Mouse (Mus musculus) heart, adult 8-10 months (tissue): ENCODE results near the gene Phlda3. TPM values are rescaled to one million over a fixed set of nuclear protein-coding genes. Genes with fewer than 3 reads are reported as not detected.

Experiments
- DNase-seq: peaks from one replicate; pipeline ENCODE4 v3.0.0; 2022; ENCODE audit warnings: low spot score
- total RNA-seq, 4 experiments: library from RNA; stranded (reverse); gene quantifications; 2 replicates each; pipeline ENCODE4 v1.2.4; 2022

Gene Phlda3
- total RNA-seq, 4 experiments from 2014 or later = 7.2 to 12.7 (median 8.4) TPM

DNA sequence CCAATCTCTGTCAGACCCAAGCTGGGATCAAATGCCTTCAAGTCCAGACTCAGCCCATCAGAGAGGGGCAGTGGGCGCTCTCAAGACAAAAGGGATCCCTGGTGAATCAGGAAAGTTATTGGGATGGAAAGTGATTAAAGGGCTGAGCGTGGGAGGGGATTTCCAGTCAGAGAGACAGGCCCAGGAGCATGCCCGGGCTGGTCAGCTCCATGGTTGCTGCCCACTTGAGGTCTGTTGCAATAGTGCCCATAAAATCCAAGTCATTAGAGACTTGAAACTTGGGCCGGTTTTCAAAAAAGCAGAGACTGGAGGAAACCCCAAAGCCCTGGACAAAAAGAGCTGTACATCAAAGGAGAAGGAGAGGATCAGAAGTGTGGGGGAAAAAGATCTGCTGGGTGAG is 6.2 kb upstream of the Phlda3 start:
- DNase-seq = no peak

GRCm38 (mm10) chr1:135760216-135760615 is 5.7 kb upstream of the Phlda3 start:
- no peak for DNase-seq

DNA sequence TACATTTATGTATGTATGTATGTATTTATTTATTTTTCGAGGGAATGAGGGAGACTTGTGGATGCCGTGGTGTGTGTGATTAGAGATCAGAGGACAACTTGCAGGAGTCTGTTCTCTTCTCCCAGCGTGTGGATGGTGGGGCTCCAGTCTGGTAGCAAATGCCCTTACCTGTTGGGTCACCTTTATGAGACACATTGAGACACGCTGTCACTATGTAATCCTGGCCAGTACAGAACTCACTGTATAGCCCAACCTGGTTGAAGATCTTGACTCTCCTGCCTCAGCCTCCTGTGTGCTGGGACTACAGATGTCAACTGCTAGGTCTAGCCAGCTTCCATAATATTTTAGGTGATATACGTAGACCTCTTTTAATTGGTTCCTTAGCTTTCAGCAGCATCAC is 4.2 kb upstream of the Phlda3 start:
- DNase-seq = no peak

DNA sequence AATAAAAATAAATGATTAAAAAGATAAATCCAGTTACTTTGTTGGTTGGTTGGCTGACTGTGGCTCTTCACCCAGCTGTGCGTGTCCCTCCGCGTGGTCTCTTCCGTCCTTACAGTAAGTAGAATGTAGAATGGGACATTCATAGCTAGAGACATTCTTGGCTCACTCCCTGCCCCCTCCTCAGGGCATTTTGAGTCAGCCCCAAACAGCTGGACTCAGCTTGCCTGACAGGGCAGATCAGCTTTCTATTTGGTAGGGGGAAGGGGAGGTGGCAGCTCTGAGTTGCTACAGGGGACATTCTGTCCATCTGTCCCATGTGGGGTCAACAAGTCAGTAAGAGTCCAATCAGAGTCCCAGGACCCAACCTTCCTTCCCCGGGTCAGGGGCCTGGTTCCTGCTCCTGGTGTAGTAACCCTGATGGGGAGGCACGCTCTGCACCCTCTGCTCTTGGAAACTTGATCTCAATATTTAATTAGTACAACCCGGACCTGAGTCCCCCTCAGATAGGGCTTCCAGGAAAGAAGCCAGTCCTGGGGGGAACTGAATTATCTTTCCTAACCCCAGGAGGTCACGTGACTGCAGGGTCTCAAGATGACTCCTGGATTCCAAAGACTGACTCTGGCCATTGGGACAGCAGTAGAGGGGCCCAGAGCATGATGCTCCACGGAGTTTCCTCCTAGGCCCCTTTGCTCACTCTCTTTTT is 2.3 kb upstream of the Phlda3 start:
- DNase-seq = no peak

- no peak for DNase-seq
Measured at GRCm38 (mm10) chr1:135764206-135764528, 1.8 kb upstream of the Phlda3 start.

DNA sequence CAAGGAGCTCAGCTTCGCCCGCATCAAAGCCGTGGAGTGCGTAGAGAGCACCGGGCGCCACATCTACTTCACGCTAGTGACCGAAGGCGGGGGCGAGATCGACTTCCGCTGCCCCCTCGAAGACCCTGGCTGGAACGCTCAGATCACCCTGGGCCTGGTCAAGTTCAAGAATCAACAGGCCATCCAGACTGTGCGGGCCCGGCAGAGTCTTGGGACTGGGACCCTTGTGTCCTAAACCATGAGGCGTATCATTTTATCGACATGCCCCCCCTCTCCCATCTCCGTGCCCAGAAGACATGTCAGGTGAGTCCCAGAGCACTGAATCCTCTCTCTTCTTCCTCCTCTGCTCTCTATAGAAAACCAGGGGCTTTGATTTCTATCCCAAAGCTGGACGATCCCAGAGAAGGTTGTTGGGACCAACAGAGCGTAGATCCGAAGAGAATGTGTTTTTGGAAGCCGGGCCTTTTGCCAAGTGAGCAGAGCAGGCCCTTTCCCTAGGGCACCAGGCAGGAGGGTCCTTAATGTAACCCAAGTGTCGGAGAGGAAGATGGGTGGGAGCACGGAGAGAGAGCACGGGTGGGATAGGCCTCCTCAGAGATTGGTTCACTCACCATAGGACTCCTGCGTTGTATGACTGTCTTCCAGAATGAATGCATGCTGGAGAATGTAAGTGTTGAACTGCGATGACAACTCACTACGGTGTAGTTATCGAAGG is 830 bp downstream of the Phlda3 start:
- DNase-seq = no peak

DNA sequence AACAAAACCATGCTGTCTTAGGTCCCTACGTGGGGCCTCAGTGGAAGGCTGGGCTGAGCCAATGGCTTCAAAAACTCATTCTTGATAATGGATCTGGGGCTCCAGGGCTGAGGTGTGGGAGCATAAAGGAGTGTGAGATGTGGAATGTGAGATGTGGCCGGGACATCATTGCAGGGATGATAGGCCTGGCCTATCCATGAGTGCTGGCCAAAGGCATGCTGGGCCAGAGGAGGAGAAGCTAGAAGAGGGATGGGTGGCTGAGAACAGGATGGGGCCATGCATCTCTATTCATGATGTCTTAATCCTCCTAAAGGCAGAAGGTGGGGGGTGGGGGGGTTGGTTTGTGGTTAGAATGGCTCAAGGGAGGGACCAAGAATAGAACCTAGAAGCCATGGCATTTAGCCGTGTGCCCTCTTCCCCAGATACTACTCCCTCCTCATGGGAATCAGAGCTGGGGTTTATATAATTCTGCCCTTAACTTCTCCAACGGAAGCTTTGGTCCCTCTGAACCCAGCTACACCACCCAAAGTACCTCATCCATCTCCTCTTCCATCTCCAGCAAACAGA is 1.5 kb downstream of the Phlda3 start:
- no peak for DNase-seq

DNA sequence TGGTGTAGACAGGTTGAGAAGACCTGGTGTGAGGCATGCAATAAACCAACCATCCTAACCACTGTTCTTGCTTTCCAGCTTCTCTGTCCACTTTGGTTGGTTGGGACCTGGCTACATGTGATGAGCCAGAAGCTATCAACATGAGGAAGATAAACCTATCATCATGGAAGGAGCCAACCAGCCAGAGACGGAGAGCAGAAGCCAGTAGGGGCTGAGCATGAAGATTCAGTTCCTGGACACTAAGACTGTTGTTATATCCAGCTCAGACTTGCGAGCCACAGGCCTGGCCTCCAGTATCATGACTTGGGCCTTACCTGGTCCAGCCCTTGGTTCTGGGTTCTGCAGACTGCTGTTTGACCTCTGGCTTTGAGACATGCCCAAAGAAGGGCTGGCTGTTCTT is 2.5 kb downstream of the Phlda3 start:
- DNase-seq = no peak

DNA sequence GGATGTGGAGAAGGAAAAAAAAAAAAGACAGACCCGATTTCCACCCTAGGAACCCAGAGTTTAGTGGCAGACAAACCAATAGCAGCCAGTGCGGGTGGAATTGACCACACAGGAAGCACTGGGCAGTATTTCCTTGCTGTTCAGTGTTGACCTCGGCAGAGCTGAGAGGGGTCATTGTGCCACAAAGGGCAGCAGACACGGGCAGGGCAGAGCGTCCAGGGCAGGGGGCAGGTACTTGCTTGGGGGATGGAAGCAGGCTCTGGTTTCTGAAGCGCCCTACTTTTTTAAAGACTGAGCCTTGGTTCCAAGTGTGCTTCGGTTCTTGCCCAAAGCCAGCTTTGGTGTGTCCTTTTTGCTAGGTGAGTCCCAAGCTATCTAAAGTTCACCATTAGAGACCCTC is 4.3 kb downstream of the Phlda3 start:
- no peak for DNase-seq

GRCm38 (mm10) chr1:135770896-135771572 is 5.1 kb downstream of the Phlda3 start:
- peak; percentile 45 for DNase-seq

DNA sequence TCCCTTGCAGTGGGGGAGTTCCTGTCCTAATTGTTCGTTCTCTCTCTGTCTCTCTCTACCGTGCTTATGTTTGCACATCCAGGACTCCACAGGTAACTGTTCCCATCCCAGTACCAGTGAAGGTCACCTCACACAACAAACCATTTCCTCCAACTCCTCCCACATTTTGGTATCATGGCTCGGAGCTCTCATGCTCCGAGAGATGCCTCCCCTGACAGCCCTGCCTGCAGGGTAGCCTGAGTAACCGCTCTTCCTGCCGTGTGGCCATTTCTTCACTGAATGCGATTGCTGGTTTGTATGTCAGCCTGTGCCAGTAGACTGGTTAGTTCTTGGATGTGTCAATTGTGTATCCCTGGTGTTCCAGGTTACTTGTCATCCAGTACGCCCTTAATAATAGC is 5.7 kb downstream of the Phlda3 start:
- no peak for DNase-seq

GRCm38 (mm10) chr1:135776596-135776995 is 10.7 kb downstream of the Phlda3 start:
- no peak for DNase-seq

DNA sequence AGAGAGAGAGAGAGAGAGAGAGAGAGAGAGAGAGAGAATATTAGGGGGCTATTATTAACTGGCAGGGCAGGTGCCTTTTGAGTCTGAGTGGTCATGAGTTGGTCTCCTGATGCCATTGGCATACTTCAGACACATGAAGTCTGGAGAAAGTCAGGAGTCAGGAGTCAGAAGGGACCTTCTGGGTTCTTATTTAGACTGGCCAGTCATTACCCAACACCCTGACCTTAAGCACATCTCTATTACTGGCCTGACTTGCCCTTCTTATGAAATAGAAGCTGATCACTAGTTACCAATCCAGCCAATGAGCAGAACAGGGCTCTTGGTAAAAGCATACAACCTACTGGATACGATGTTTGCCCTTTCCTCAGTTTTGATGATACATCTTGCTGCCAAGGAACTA is 11.1 kb downstream of the Phlda3 start:
- DNase-seq = no peak

GRCm38 (mm10) chr1:135778780-135779535 is 13.0 kb downstream of the Phlda3 start, which contains the start of gene Tnni1:
TSS of gene Tnni1 (plus strand) at chr1:135779434.
- no peak for DNase-seq

GRCm38 (mm10) chr1:135780649-135781048 is 14.7 kb downstream of the Phlda3 start:
- no peak for DNase-seq

GRCm38 (mm10) chr1:135781220-135781619 is 15.3 kb downstream of the Phlda3 start:
- peak; percentile 80 for DNase-seq

GRCm38 (mm10) chr1:135782816-135783215 is 16.9 kb downstream of the Phlda3 start:
- DNase-seq = no peak

DNA sequence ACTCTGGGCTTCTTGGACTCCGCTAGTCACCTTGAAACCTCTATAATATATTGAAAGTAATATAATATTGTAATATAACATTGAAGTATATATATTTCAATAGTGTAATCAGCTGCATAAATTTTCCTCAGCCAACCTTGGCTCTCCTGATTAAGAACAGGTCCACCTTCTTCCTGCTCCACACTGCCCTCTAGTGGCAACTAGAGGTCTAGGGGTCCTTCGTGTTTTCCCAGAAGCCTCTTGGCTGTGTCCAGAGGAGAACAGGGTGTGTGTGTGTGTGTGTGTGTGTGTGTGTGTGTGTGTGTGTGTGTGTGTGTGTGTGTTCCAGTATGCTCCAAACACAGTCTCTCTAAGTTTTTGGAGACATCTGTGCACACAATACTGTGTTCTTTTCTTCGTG is 21.9 kb downstream of the Phlda3 start:
- DNase-seq = peak; percentile 80

- DNase-seq = no peak
Measured at GRCm38 (mm10) chr1:135788708-135789107, 22.8 kb downstream of the Phlda3 start.

- DNase-seq = peak; percentile 53
Measured at GRCm38 (mm10) chr1:135789815-135790214, 23.9 kb downstream of the Phlda3 start.

DNA sequence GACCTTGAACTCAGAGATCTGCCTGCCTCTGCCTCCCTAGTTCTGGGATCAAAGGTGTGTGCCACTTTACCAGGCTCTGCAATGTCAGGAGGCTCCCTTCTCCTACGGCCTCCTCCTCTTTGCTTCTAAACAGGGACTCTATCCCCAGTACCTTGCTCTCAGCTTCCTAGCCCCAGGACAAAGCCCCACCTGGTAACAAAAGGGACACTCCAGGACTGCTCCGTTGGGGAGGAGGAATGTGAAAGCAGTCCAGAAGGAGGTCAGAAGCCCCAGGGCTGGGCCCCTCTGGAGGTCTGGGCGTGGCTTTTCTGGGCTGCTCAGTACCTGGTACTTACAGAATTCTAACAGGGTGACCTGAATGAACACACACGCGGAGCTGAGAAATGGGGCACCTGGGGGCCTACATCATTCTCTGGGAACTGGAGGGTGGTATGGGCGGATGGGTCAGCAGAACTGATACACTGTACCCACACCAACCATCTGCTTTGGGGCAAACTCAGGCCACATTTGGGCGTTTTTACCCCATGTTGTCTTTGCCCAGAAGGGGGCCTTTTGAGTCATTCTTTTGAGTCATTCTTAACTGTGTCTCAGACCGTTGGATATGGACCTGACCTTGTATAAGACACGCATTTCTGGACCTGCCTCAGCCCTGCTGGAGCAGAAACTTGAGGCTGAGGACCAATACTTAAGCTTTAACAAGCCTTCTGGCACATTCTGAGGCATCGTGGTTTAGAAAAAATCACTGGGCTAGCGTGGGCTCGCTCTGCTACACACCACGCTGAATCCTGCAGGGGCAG is 26.4 kb downstream of the Phlda3 start:
- no peak for DNase-seq
